27 mouse cellular contexts compared by ENCODE assay signal in genomic region chr3:147814080-147814650, GRCm38 (mm10).
DNase-seq lines count a peak whose midpoint lies in the region; ATAC-seq and TF ChIP-seq lines count a peak whose summit lies in the region.
"Had no signal": no experiment of that assay in that cellular context is flagged by ENCODE, and none has a peak within 500 bp of the region (broad histone marks: within the 10 kb centered on the region; RNA-seq: fewer than 3 reads in every experiment).

No protein-coding gene starts in this region.

- H3K4me3 ChIP-seq in C2C12 (ENCODE audit: insufficient read depth, poor library complexity, severe bottlenecking) = no peak overlapping the region
- H3K4me3 ChIP-seq: embryonic facial prominence, embryonic 12.5 days; embryonic facial prominence, embryonic 15.5 days; gastrocnemius, adult 2 months; heart, embryonic 12.5 days; heart, embryonic 15.5 days; hindbrain, embryonic 10.5 days; hindbrain, embryonic 13.5 days; intestine, embryonic 15.5 days had no signal

- peak; percentile 60 for DNase-seq in 3T3-L1 (ENCODE audit: low read depth, low spot score)
- DNase-seq in testis, postnatal 10 days (ENCODE audit: low spot score) = no peak
- no peak for DNase-seq in thymus, postnatal 4 days
- no peak for DNase-seq in left cerebral cortex, postnatal 4 days
- DNase-seq: adrenal gland, postnatal 25 days; cerebellum, adult 11-12 months; cerebellum, adult 8-10 months; cerebellum, postnatal 10 days; cerebellum, postnatal 36 days; forebrain, postnatal 0 days; gastrocnemius, adult 2 months; gastrocnemius, postnatal 14 days; heart, adult 18-20 months; heart, postnatal 10 days; heart, postnatal 36 days had no signal

- H3K79me2 ChIP-seq in C2C12 (ENCODE audit: control insufficient read depth, insufficient read depth) = no peaks in the 10 kb centered on the region

- no peaks in the 10 kb centered on the region for H3K27me3 ChIP-seq in C2C12 (ENCODE audit: control insufficient read depth, insufficient read depth, insufficient read length)
- H3K27me3 ChIP-seq: embryonic facial prominence, embryonic 12.5 days; embryonic facial prominence, embryonic 15.5 days; heart, embryonic 12.5 days; heart, embryonic 15.5 days; hindbrain, embryonic 13.5 days; intestine, embryonic 15.5 days; Patski had no signal

- intact Hi-C loops in left cerebral cortex, postnatal 4 days (cut with DNase I) = no loop called here

- no peak overlapping the region for H3ac ChIP-seq in C2C12 (ENCODE audit: control insufficient read depth, insufficient read length, low read depth)

- ATAC-seq in granulocyte monocyte progenitor cell, adult 5-6 weeks (replicated peaks; ENCODE audit: poor library complexity, severe bottlenecking) = peak; percentile 33
- ATAC-seq: forebrain, embryonic 14.5 days; forebrain, postnatal 0 days; hindbrain, embryonic 16.5 days; intestine, embryonic 15.5 days; Patski had no signal

- no peaks in the 10 kb centered on the region for H3K79me3 ChIP-seq in C2C12 (ENCODE audit: low read depth)

- TF ChIP-seq CTCF in C2C12 (IDR thresholded peaks at IDR 0.05; ENCODE audit: control insufficient read depth, insufficient read depth, insufficient read length) = no peak

- no peaks in the 10 kb centered on the region for H3K36me3 ChIP-seq in C2C12 (ENCODE audit: control insufficient read depth, insufficient read depth)
- H3K36me3 ChIP-seq: embryonic facial prominence, embryonic 12.5 days; embryonic facial prominence, embryonic 15.5 days; heart, embryonic 12.5 days; heart, embryonic 15.5 days; hindbrain, embryonic 10.5 days; hindbrain, embryonic 13.5 days; intestine, embryonic 15.5 days had no signal

TF ChIP-seq in C2C12, 6 proteins besides CTCF, POLR2A, EP300 and RAD21:
- TF ChIP-seq MAX (IDR thresholded peaks at IDR 0.05) = no peak
- TF ChIP-seq USF1 (IDR thresholded peaks at IDR 0.05; ENCODE audit: low read depth) = no peak
- TF ChIP-seq CEBPB (IDR thresholded peaks at IDR 0.05; ENCODE audit: low read depth) = peak; percentile 86
TF ChIP-seq in C2C12: peak in this region for 1.
